Mouse (Mus musculus): ENCODE data around the gene Tmed4.
"Not testable (repeated sequence)": the region's sequence is repeated elsewhere in the genome, so short reads cannot be mapped to it uniquely, and the experiment has no call there.

Tmed4 gene

GRCm38 (mm10) chr11:6267320-6268254 is 7.1 kb downstream of the Tmed4 start, which contains the start of gene Ddx56:
Gene Ddx56 (minus strand): TSS chr11:6267772.
- DNase-seq, result peak; percentile 89

- no peak for DNase-seq
Measured at GRCm38 (mm10) chr11:6266621-6267020, 8.0 kb downstream of the Tmed4 start.

DNA sequence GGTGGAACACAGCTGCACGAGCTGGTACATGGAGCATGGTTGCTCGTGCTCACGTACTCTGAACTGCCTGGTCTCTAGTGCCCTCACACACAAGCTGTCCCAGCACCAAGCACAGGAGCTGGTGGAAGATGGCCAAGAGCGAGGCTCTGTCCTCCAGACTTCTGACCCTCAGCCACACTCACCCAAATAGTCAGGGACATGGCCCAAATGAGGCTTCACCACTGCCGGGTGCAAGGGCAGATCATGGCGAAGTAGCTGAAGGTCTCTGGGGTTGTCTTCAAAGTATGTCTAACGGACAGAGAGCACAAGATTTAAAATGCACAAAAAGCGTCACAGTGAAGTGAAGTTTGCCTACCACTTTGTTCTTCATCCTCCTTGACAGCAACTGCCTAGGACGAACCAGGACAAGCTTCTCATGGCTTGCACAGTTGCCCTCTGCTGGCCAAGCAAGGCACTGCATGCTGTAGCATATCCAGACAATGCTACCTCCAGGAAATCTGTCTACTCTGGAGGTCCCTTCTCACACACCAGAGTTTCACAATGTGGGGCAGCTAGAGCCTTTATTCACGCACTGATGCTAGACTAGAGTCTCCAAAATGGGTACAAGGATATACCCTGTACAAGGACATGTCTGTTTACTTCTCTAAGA is 13.1 kb downstream of the Tmed4 start:
- peak; percentile 83 for DNase-seq

GRCm38 (mm10) chr11:6259413-6259812 is 15.3 kb downstream of the Tmed4 start:
- DNase-seq, result no peak

GRCm38 (mm10) chr11:6256490-6257072 is 18.1 kb downstream of the Tmed4 start:
- DNase-seq, result no peak

DNA sequence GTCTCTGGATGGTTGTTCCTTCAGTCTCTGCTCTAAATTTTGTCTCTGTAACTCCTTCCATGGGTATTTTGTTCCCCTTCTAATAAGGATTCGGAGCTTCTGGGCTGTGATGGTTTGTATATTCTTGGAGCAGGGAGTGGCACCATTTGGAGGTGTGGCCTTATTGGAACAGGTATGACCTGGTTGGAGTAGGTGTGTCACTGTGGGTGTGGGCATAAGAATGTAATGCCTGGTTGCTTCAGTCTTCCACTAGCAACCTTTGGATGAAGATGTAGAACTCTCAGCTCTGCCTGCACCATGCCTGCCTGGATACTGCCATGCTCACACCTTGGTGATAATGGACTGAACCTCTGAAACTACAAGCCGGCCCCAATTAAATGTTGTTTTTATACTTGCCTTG is 20.1 kb downstream of the Tmed4 start:
- not testable (repeated sequence) for DNase-seq

GRCm38 (mm10) chr11:6252824-6253223 is 21.8 kb downstream of the Tmed4 start:
- DNase-seq, result no peak

DNA sequence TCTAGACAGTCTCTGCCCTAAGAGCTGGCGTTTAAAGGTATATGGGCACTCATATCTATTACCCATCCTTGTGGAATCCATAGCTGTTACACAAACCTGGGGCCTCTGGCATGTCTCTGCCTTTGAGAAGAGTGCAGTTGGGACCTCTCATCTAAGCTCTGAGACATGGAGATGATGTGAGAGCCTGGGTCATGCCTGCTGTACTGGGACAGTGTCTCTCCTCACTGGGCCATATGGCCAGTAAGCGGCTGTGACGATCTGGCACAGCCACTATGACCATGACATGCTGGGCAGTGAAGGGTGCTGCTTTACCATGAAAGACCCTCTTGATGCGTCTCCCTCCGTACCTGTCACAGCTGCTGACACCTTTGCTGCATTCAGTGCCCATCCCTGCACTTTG is 22.4 kb downstream of the Tmed4 start:
- DNase-seq, result no peak

GRCm38 (mm10) chr11:6244707-6245106 is 30.0 kb downstream of the Tmed4 start:
- no peak for DNase-seq

- no peak for DNase-seq
Measured at GRCm38 (mm10) chr11:6233025-6233424, 41.6 kb downstream of the Tmed4 start.

DNA sequence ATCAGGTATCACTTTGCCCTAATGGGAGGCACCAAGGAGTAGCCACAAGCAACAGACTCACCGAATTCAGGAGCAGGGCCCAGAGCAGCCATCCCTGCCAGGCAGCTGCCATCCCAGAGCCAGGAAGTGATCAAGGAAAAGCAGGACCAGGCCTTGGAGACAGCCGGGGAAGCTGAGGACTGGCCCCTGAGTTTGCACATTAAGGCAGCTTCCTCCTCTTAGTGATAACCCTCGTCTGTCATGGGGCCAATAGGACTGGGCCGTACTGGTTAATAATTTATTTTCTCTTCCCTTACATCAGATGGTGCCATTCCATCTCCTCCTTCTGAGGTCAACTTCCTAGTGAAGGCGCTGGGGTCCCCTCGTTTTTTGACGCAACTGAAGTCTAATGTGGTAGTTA is 44.7 kb downstream of the Tmed4 start, which contains the start of gene Npc1l1:
Gene Npc1l1, minus strand, starts transcription at position 132 of the 400 bp plus-strand sequence.
- no peak for DNase-seq

DNA sequence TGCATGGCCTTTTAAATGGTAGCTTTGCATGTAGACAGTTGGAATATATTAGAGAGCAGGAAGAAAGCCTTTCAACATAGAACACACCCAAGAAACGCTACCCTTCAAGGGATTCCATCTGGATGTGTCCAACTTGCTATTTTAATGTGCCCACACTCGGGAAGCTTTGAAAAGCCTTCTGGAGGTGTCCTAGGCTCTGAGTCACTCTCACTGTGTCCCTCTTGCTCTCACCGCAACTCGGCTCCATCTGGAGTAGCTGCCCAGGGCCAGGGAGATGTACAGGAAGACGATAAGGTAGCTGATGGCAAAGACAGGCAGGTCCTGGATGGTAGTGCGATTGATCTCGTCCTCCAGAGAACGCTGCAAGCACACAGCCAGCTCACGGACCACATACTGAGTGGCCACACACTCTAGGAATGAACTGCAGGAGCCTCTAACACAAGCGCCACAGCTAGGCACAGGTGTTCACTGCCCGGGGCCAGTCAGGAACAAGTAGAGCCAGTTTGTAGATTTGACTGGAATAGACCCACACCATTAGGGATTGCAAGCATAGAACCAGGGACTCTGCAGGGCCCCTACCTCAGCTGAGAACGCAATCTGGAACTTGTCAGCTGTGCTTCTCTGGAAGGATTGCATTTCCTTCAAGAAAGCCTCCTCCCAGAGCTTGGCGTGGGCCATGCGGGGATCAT is 50.0 kb downstream of the Tmed4 start:
- DNase-seq, result no peak

- no peak for DNase-seq
Measured at GRCm38 (mm10) chr11:6222187-6222586, 52.5 kb downstream of the Tmed4 start.

All from lung, postnatal 14 days (tissue).